Mouse (Mus musculus) heart, adult 2 months (tissue): ENCODE measurements at regions not wholly inside any gene's neighbourhood (a gene's known extent, or its start where the extent isn't known, plus 50 kb on each side); places are given as distances from the start of the nearest gene placed in this dataset.
A peak's percentile ranks its signal among the peaks of the same experiment; 100 is the strongest.

ENCODE experiments used
- DNase-seq, 2 experiments: peaks; one replicate each; pipeline ENCODE4 v3.0.0; 2021
- H3K27ac ChIP-seq: fragments of 200-600 bp; 2 replicates; pipeline ENCODE4 v1.8.1; 2022
- H3K27me3 ChIP-seq: fragments of 200-500 bp; 2 replicates; pipeline ENCODE4 v1.6.1; 2012; ENCODE audit warnings: mild to moderate bottlenecking, low read length, inconsistent platforms, mixed read lengths; ENCODE audit not compliant: control insufficient read depth, insufficient read depth
- H3K36me3 ChIP-seq: fragments of 200-500 bp; 2 replicates; pipeline ENCODE4 v1.6.1; 2012; ENCODE audit warnings: low read length, inconsistent platforms; ENCODE audit not compliant: control insufficient read depth, insufficient read depth
- H3K4me1 ChIP-seq: fragments of 200-500 bp; 2 replicates; pipeline ENCODE4 v1.6.1; 2011; ENCODE audit warnings: low read length; ENCODE audit not compliant: control insufficient read depth, insufficient read depth
- H3K4me3 ChIP-seq: fragments of 200-600 bp; 2 replicates; pipeline ENCODE4 v1.8.1; 2022
- H3K79me2 ChIP-seq: fragments of 200-500 bp; replicated peaks from 2 replicates; pipeline ENCODE4 v1.6.1; 2012; ENCODE audit warnings: mild to moderate bottlenecking, inconsistent platforms, low read length, moderate library complexity, mixed read lengths; ENCODE audit not compliant: control insufficient read depth, insufficient read depth
- H3K9ac ChIP-seq: fragments of 200-500 bp; 2 replicates; pipeline ENCODE4 v1.6.1; 2012; ENCODE audit warnings: low read depth, mild to moderate bottlenecking, control low read depth, inconsistent platforms, low read length, mixed read lengths
- CTCF ChIP-seq: fragments of 200-600 bp; IDR thresholded peaks from 2 replicates; pipeline ENCODE4 v1.8.1; 2022; ENCODE audit warnings: antibody characterized with exemption, mild to moderate bottlenecking, moderate library complexity
- EP300 ChIP-seq: fragments of 200-500 bp; IDR thresholded peaks from 2 replicates; pipeline ENCODE4 v1.6.1; 2011; ENCODE audit warnings: low read depth, low read length, control low read depth; ENCODE audit not compliant: insufficient read depth
- POLR2A ChIP-seq: fragments of 200-500 bp; IDR thresholded peaks from 2 replicates; pipeline ENCODE4 v1.6.1; 2011; ENCODE audit warnings: mild to moderate bottlenecking, low read depth, low read length, control low read depth; ENCODE audit not compliant: insufficient read depth
- WGBS: fragments of 180-500 bp; shearing (Covaris S2); methylation state at CpG from one replicate; pipeline ENCODE4 v1.1.7; 2018; 5-methylcytosine and 5-hydroxymethylcytosine counted together
- intact Hi-C: fragments of 180-260 bp; cut with DNase I; formaldehyde crosslinking; loops from one replicate; pipeline ENCODE4 v1.15.1; 2025

GRCm38 (mm10) chr12:106302617-106303016 is 292.6 kb downstream of the Vrk1 start:
- TF ChIP-seq EP300 (no peak), CTCF (no peak), POLR2A (no peak)
- 54% methylated on average over 8 of the region's 8 CpGs for WGBS
- intact Hi-C loops = no loop called here

GRCm38 (mm10) chr12:106308291-106308955 is 298.4 kb downstream of the Vrk1 start:
- Histone ChIP-seq H3K36me3 (no peaks in the 10 kb centered on the region), H3K4me3 (no peak overlapping the region), H3K27ac (no peak overlapping the region), H3K79me2 (no peaks in the 10 kb centered on the region), H3K9ac (no peak overlapping the region), H3K27me3 (no peaks in the 10 kb centered on the region), H3K4me1 (no peaks in the 10 kb centered on the region)
- WGBS = 64% methylated on average over 12 of the region's 12 CpGs
- intact Hi-C loops = no loop called here
- TF ChIP-seq EP300 (no peak), POLR2A (no peak), CTCF (no peak)
- DNase-seq = no peak

More at GRCm38 (mm10) chr12:106302617-106303016, 292.6 kb downstream of the Vrk1 start:
- Histone ChIP-seq H3K79me2 (no peaks in the 10 kb centered on the region), H3K27me3 (no peaks in the 10 kb centered on the region), H3K9ac (no peak overlapping the region), H3K27ac (no peak overlapping the region), H3K4me1 (no peaks in the 10 kb centered on the region), H3K36me3 (no peaks in the 10 kb centered on the region), H3K4me3 (no peak overlapping the region)
- DNase-seq = no peak

GRCm38 (mm10) chr12:106308956-106309610 is 299.1 kb downstream of the Vrk1 start:
- Histone ChIP-seq H3K9ac (no peak overlapping the region), H3K36me3 (no peaks in the 10 kb centered on the region), H3K4me3 (no peak overlapping the region), H3K79me2 (no peaks in the 10 kb centered on the region), H3K27me3 (no peaks in the 10 kb centered on the region), H3K27ac (no peak overlapping the region), H3K4me1 (no peaks in the 10 kb centered on the region)
- no peak for DNase-seq
- intact Hi-C loops = no loop called here
- 70% methylated on average over 25 of the region's 25 CpGs for WGBS
- TF ChIP-seq EP300 (no peak), POLR2A (no peak), CTCF (no peak)

GRCm38 (mm10) chr12:106310171-106310570 is 300.1 kb downstream of the Vrk1 start:
- no peaks in the 10 kb centered on the region for H3K36me3 ChIP-seq
- H3K79me2 ChIP-seq = no peaks in the 10 kb centered on the region
- no peak for DNase-seq
- H3K4me1 ChIP-seq = no peaks in the 10 kb centered on the region
- H3K27me3 ChIP-seq = no peaks in the 10 kb centered on the region
- no peak overlapping the region for H3K27ac ChIP-seq
- intact Hi-C loops = no loop called here
- no peak overlapping the region for H3K4me3 ChIP-seq
- TF ChIP-seq EP300 (no peak), CTCF (no peak), POLR2A (no peak)
- 47% methylated on average over 6 of the region's 6 CpGs for WGBS
- no peak overlapping the region for H3K9ac ChIP-seq

DNA sequence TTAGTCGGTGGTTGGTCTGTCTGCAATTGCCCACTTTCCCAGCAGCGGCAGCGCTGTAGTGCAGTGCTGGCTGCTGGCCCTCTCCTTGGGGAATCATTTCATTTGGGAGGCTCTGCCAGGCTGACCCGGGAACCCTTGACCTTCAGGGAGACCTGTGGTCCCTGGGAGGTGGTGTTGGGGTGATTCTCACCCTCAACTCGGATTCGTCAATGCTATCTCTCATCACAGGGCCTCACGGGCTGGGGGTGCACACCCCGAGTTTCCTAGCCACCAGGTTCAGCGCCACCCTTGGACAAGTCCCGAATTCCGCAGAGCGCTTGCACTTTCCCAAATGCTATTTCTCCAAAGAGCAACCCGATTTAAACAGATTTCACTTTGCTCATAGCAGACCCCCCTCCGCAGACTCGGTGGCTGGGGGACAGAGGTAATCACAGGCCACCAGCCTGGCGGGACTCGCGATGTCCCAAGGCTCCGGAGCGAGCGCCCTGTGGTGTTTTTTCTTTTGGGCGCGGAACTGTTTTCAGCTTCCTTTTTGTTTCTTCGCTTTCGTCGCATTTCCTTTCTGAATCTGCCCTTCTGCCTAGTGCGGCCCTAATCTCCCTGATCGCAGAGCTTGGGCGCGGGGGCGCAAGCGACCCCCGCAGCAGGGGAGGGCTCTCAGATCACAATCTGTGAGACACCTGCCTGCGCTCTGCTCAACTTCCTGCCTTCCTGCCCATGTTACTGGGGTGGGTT is 300.7 kb downstream of the Vrk1 start:
- TF ChIP-seq CTCF (no peak), EP300 (no peak), POLR2A (no peak)
- Histone ChIP-seq H3K9ac (no peak overlapping the region), H3K27me3 (no peaks in the 10 kb centered on the region), H3K36me3 (no peaks in the 10 kb centered on the region), H3K79me2 (no peaks in the 10 kb centered on the region), H3K4me1 (no peaks in the 10 kb centered on the region), H3K27ac (no peak overlapping the region), H3K4me3 (peak overlapping the region; percentile 22; the same call in 1 of the 2 replicates)
- peak; percentile 15 to 30 for DNase-seq
- intact Hi-C loops = no loop called here
- WGBS = 2% methylated on average over 34 of the region's 34 CpGs
